Mouse (Mus musculus): Measurements from ENCODE around the gene Marveld1.
A peak's percentile ranks its signal among the peaks of the same experiment; 100 is the strongest.

Marveld1 gene

DNA sequence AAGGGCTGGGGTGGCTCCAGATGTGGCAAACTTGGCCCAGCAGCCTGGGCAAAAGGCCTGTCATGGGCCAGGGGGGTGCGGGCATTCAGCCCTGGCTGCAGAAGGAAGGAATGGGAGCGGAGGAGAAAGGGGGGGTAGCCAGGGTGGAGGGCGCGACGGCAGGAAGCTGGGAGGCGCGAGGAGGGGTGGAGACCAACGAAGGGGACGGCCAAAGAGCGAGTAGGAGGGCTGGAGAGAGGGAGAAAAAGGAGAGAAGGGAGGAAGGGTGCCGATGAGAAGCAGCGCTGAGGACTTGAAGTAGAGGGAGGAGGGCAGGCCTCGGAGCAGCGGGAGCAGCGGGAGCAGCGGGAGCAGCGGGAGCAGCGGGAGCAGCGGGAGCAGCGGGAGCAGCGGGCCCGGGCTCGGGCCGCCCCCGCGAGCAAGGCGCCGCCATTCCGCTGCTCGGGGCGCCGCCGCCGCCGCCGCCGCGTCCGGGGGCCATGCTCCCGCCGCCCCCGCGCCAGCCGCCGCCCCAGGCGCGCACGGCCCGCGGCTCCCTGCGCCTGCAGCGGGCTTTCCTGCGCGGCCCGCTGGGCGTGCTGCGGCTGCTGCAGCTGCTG lies at the start of gene Marveld1:
TSS of gene Marveld1 (plus strand) at position 231 of the 599 bp plus-strand sequence.
- DNase-seq: peak; percentile 46 to 54

DNA sequence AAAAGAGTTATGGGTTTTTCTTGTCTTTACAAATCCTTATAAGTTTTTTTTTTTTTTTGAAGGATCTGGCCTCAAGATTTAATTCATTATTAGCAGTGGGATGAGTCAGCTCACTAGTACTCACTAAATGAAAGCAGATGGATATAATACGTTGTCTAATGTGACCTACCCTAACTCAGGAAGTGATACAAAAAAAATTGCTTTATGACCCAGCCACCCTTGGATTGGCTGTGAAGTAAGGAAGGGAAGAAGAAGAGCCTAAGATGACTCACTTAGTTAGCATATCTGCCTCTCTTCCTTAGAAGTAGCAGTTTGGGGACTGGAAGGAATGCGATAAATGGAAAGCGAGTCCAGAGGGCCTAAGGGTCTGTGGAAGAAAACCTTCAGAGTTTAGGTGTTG lies 47.8 kb upstream of the Marveld1 start:
- no peak for DNase-seq

DNA sequence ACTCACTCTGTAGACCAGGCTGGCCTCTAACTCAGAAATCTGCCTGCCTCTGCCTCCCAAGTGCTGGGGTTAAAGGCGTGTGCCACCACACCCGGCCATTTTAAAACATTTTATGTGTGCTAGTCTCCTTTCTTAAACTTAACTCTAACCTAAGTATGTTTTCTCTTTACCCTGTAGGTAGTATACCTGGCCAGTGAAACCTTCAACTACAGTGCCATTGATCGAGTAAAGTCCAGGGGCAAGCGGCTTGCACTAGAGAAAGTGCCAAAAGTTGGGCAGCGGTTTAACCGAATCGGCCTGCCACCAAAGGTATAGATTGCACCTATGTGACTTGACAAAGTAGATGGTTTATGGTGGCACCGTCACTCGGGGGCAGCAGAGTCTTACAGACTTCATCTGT lies 42.5 kb upstream of the Marveld1 start:
- no peak for DNase-seq

GRCm38 (mm10) chr19:42115783-42116335 lies 31.3 kb upstream of the Marveld1 start:
- no peak for DNase-seq

DNA sequence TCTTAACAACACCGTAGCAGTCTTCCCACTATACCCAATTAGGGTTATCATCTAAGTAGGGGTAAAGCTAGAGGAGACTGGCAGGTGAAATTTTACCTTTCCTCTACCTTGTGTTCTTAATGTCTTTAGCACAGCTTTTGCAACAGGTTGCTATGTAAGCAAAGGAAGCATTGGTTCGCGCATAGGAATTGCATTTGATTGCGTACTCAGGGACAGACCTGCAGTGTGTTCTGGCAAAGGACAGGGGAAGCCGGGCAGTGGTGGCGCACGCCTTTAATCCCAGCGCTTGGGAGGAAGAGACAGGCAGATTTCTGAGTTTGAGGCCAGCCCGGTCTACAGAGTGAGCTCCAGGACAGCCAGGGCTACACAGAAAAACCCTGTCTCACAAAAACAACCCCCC lies 29.1 kb upstream of the Marveld1 start:
- DNase-seq: no peak

DNA sequence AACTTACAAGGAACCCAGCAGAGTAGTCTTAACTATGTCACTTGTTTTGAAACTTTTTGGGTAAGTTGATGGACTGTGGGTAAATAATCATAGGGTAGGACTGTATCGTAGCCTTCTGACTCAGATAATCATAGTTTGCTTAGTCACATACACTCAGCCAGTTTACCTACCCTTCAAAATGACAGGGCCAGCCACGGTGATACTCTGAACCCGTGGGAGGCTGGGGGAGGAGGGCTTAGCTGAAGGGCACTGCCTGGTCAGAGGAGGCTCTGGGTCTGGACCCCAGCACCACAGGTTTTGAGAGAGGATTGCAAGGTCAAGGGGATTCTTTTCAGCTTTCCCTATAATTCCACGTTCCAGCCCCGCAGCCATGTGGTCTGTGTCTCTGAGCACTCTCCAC lies 28.6 kb upstream of the Marveld1 start:
- no peak for DNase-seq

DNA sequence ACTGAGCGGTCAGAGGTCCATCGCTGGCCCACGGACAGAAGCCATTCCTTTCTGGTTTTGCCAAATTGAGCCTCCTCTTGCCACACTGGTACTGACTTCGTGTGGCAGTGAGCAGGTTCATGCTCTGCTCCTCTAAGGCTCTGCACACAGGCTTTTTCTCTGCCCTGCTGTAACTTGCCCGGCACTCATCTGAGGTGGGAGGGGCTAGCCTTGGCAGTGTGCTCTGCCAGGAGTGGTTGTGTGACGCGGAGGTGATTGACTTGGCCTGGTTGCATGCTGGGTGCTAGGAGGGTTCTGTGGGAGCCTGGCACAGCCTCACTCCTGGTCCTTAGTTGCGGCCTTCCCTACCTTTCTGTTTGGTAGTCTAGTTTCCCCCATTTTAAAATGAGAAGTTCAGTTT lies 26.7 kb upstream of the Marveld1 start:
- no peak for DNase-seq

GRCm38 (mm10) chr19:42124684-42125083 lies 22.5 kb upstream of the Marveld1 start:
- peak; percentile 38 to 54 for DNase-seq

GRCm38 (mm10) chr19:42125501-42126218 lies 21.5 kb upstream of the Marveld1 start:
- no peak for DNase-seq

DNA sequence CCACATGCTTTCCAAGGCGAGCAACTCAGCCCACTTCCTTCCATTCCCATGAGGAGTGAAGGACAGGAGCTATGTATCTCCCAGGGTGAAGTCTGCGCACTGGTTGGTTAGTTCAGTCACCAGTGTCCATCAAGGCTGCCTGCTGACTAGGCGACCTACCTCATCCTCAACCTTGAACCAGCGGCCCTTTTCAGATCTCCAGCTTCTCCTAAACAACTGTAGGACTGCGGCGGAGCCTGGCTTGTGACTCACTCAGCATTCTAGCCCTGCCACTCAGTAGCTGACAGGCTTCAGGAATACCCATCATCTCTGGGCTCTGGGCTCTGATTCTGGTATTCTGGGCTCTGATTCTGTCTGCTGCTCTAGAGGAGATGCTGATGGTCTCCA lies 21.0 kb upstream of the Marveld1 start:
- no peak for DNase-seq

- DNase-seq: no peak
Observed at GRCm38 (mm10) chr19:42127024-42127423, 20.2 kb upstream of the Marveld1 start.

GRCm38 (mm10) chr19:42128052-42128740 lies 19.0 kb upstream of the Marveld1 start:
- DNase-seq: no peak

- DNase-seq: peak; percentile 98 to 99
Observed at GRCm38 (mm10) chr19:42128787-42129508, 18.3 kb upstream of the Marveld1 start, which contains the start of gene Avpi1. TSS of gene Avpi1 (minus strand) at chr19:42129059.

GRCm38 (mm10) chr19:42129509-42130293 lies 17.5 kb upstream of the Marveld1 start:
- DNase-seq: no peak

GRCm38 (mm10) chr19:42130294-42130606 lies 16.9 kb upstream of the Marveld1 start:
- DNase-seq: no peak

DNA sequence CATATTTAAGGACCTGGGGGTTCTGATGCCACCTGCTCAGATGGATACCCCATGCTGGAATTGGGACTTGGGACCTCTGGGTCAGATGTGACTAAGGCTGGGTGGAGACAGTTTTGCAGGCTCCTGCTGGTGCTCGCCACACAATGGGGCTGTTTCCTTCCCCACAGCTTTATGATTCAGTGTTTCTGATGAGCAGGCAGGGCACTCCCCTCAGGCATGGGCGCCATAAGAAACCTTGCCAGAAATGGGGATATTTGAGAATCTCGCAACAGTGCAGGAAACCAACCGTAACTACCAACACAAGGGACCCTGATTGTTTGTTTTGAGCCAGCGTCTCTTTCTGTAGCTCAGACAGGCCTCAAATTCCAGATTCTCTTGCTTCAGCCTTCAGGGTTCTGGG lies 16.1 kb upstream of the Marveld1 start:
- DNase-seq: no peak

- DNase-seq: no peak
Observed at GRCm38 (mm10) chr19:42135070-42135469, 12.1 kb upstream of the Marveld1 start.

- DNase-seq: no peak
Observed at GRCm38 (mm10) chr19:42136126-42136525, 11.1 kb upstream of the Marveld1 start.

DNA sequence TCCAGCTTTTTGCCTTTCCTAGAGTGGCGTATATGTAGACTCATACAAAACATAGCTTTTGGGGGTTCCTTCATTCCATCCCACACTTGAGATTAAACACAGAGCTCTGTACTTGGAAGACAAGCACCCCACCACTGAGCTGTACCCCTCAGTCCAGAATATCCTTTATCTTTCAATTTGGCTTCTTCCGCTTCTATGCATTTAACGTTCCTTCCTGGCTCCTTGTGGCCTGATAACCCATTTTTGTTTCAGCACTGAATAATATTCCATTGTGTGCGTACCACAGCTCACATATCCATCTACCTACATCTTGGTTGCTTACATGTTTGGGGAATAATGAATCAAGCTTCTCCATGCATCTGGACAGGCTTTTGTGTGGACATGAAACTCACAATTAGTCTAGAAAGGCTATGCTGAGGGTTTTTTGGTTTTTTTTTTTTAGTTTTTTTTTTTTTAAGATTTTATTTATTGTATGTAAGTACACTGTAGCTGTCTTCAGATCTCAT lies 10.0 kb upstream of the Marveld1 start:
- DNase-seq: no peak

GRCm38 (mm10) chr19:42138517-42139285 lies 8.5 kb upstream of the Marveld1 start:
- DNase-seq: no peak

Data from cerebellum, postnatal 25 days (tissue).